Mouse (Mus musculus) forebrain, embryonic 14.5 days (tissue): ENCODE measurements around the gene Pkig. TPM values are rescaled to one million over a fixed set of nuclear protein-coding genes. Genes with fewer than 3 reads are reported as not detected.

Source experiments
- ATAC-seq: fragments of 200-750 bp; cut with Nextera tagmentation; 2 replicates; pipeline ENCODE4 v1.8.0; 2017; ENCODE audit warnings: mild to moderate bottlenecking, moderate library complexity
- DNase-seq: peaks from one replicate; pipeline ENCODE4 v3.0.0-alpha.2; 2015; ENCODE audit warnings: low spot score
- H3K27ac ChIP-seq: fragments of 300-500 bp; sonication (generic); 2 replicates; pipeline ENCODE4 v1.5.1; 2014; ENCODE audit warnings: low read depth, mild to moderate bottlenecking, control low read depth, low read length, moderate library complexity
- H3K27me3 ChIP-seq: fragments of 300-500 bp; sonication (generic); replicated peaks from 2 replicates; pipeline ENCODE4 v1.6.1; 2014; ENCODE audit warnings: low read length, control low read depth, mixed read lengths; ENCODE audit not compliant: control insufficient read depth, insufficient read depth
- H3K36me3 ChIP-seq: fragments of 300-500 bp; sonication (generic); 2 replicates; pipeline ENCODE4 v1.6.1; 2014; ENCODE audit warnings: low read length, control low read depth; ENCODE audit not compliant: control insufficient read depth, insufficient read depth
- H3K4me1 ChIP-seq: fragments of 300-500 bp; sonication (generic); 2 replicates; pipeline ENCODE4 v1.6.1; 2014; ENCODE audit warnings: antibody characterized with exemption, low read length, control low read depth; ENCODE audit not compliant: control insufficient read depth, insufficient read depth
- H3K4me2 ChIP-seq: fragments of 300-500 bp; sonication (generic); 2 replicates; pipeline ENCODE4 v1.6.1; 2014; ENCODE audit warnings: mild to moderate bottlenecking, control low read depth, low read length
- H3K4me3 ChIP-seq: fragments of 300-500 bp; sonication (generic); 2 replicates; pipeline ENCODE4 v1.5.1; 2014; ENCODE audit warnings: low read depth, low read length, control low read depth
- H3K9ac ChIP-seq: fragments of 300-500 bp; sonication (generic); 2 replicates; pipeline ENCODE4 v1.6.1; 2014; ENCODE audit warnings: mild to moderate bottlenecking, low read length, control low read depth, moderate library complexity
- H3K9me3 ChIP-seq: fragments of 300-500 bp; sonication (generic); replicated peaks from 2 replicates; pipeline ENCODE4 v1.6.1; 2016; ENCODE audit warnings: low read length, control low read depth, mixed read lengths; ENCODE audit not compliant: control insufficient read depth
- WGBS: fragments of 180-500 bp; shearing (Covaris S2); extraction: QIAGEN DNeasy Blood & Tissue Kit; methylation state at CpG from one replicate; pipeline ENCODE4 v1.1.7; 2014; 5-methylcytosine and 5-hydroxymethylcytosine counted together
- polyA plus RNA-seq: library from polyadenylated mRNA; unstranded; fragments of >200 nt; fragmentation: Nextera tagmentation; extraction: Ambion mirVana; gene quantifications from 2 replicates; pipeline ENCODE4 v1.2.1, GENCODE M21; 2014

Gene Pkig
- 163 and 181 TPM in 2 replicates for polyA plus RNA-seq

GRCm38 (mm10) chr2:163657975-163658886 is at the start of gene Pkig:
TSS of gene Pkig (plus strand) at chr2:163658386.
- under 1% methylated on average over 71 of the region's 71 CpGs for WGBS
- H3K27me3 ChIP-seq, result no peaks in the 10 kb centered on the region
- H3K4me2 ChIP-seq, result peak within 1 kb of the TSS; percentile 58
- no peaks in the 10 kb centered on the region for H3K9me3 ChIP-seq
- DNase-seq (peak; percentile 94), ATAC-seq (peak; percentile 97)
- peak within 1 kb of the TSS; percentile 76 for H3K9ac ChIP-seq
- no peaks in the 10 kb centered on the region for H3K36me3 ChIP-seq
- 0 out of 2 replicates have a peak, but pooled peaks cover 3% of the 10 kb centered on the region for H3K4me1 ChIP-seq
- H3K27ac ChIP-seq, result peak within 1 kb of the TSS; percentile 64
- H3K4me3 ChIP-seq, result peak within 1 kb of the TSS; percentile 71

- no peak for DNase-seq
- no peaks in the 10 kb centered on the region for H3K4me1 ChIP-seq
- no peak for ATAC-seq
- H3K9me3 ChIP-seq, result no peaks in the 10 kb centered on the region
- no peak overlapping the region for H3K9ac ChIP-seq
- no peak overlapping the region for H3K4me2 ChIP-seq
- 87% methylated on average over 12 of the region's 12 CpGs for WGBS
- peaks cover 55% of the 10 kb centered on the region for H3K36me3 ChIP-seq
- H3K4me3 ChIP-seq, result no peak overlapping the region
- no peak overlapping the region for H3K27ac ChIP-seq
- no peaks in the 10 kb centered on the region for H3K27me3 ChIP-seq
These were observed 48.8 kb upstream of the Pkig start for GRCm38 (mm10) chr2:163609281-163609975.

- ATAC-seq, result no peak
- H3K36me3 ChIP-seq, result peaks cover 71% of the 10 kb centered on the region
- H3K9me3 ChIP-seq, result no peaks in the 10 kb centered on the region
These were observed 47.0 kb upstream of the Pkig start for GRCm38 (mm10) chr2:163611176-163611575.

GRCm38 (mm10) chr2:163613206-163613605 is 45.0 kb upstream of the Pkig start:
- no peak for ATAC-seq
- Histone ChIP-seq H3K9ac (no peak overlapping the region), H3K9me3 (no peaks in the 10 kb centered on the region)

More at GRCm38 (mm10) chr2:163611176-163611575, 47.0 kb upstream of the Pkig start:
- WGBS, result 91% methylated on average over 9 of the region's 9 CpGs
- Histone ChIP-seq H3K27me3 (no peaks in the 10 kb centered on the region), H3K4me3 (no peak overlapping the region), H3K9ac (no peak overlapping the region), H3K4me2 (no peak overlapping the region), H3K4me1 (no peaks in the 10 kb centered on the region), H3K27ac (no peak overlapping the region)
- DNase-seq, result no peak

GRCm38 (mm10) chr2:163613990-163614389 is 44.2 kb upstream of the Pkig start:
- Histone ChIP-seq H3K9me3 (no peaks in the 10 kb centered on the region), H3K4me2 (no peak overlapping the region), H3K9ac (no peak overlapping the region), H3K4me3 (no peak overlapping the region), H3K27ac (no peak overlapping the region), H3K27me3 (no peaks in the 10 kb centered on the region), H3K36me3 (peaks cover 87% of the 10 kb centered on the region), H3K4me1 (no peaks in the 10 kb centered on the region)
- 89% methylated on average over 4 of the region's 4 CpGs for WGBS
- ATAC-seq (no peak), DNase-seq (no peak)

More at GRCm38 (mm10) chr2:163613206-163613605, 45.0 kb upstream of the Pkig start:
- DNase-seq, result no peak
- H3K27ac ChIP-seq, result no peak overlapping the region
- H3K36me3 ChIP-seq, result peaks cover 79% of the 10 kb centered on the region
- 100% methylated on average over 5 of the region's 5 CpGs for WGBS
- H3K4me1 ChIP-seq, result no peaks in the 10 kb centered on the region
- no peak overlapping the region for H3K4me3 ChIP-seq
- H3K4me2 ChIP-seq, result no peak overlapping the region
- H3K27me3 ChIP-seq, result no peaks in the 10 kb centered on the region

- peaks cover 88% of the 10 kb centered on the region for H3K36me3 ChIP-seq
These were observed 42.8 kb upstream of the Pkig start for GRCm38 (mm10) chr2:163615401-163615800.

GRCm38 (mm10) chr2:163615906-163616651 is 42.1 kb upstream of the Pkig start:
- H3K27me3 ChIP-seq, result no peaks in the 10 kb centered on the region
- DNase-seq (no peak), ATAC-seq (no peak)
- 91% methylated on average over 4 of the region's 4 CpGs for WGBS
- H3K36me3 ChIP-seq, result peaks cover 90% of the 10 kb centered on the region
- no peak overlapping the region for H3K4me3 ChIP-seq
- H3K4me1 ChIP-seq, result no peaks in the 10 kb centered on the region
- no peak overlapping the region for H3K27ac ChIP-seq
- no peak overlapping the region for H3K4me2 ChIP-seq
- H3K9me3 ChIP-seq, result no peaks in the 10 kb centered on the region
- H3K9ac ChIP-seq, result no peak overlapping the region

More at GRCm38 (mm10) chr2:163615401-163615800, 42.8 kb upstream of the Pkig start:
- ATAC-seq, result no peak
- Histone ChIP-seq H3K4me1 (no peaks in the 10 kb centered on the region), H3K9me3 (no peaks in the 10 kb centered on the region), H3K4me3 (no peak overlapping the region), H3K9ac (no peak overlapping the region), H3K27ac (no peak overlapping the region), H3K27me3 (no peaks in the 10 kb centered on the region), H3K4me2 (no peak overlapping the region)
- 94% methylated on average over 9 of the region's 9 CpGs for WGBS
- DNase-seq, result no peak

GRCm38 (mm10) chr2:163616652-163617227 is 41.4 kb upstream of the Pkig start:
- WGBS, result 86% methylated on average over 3 of the region's 3 CpGs
- Histone ChIP-seq H3K27me3 (no peaks in the 10 kb centered on the region), H3K9ac (no peak overlapping the region), H3K9me3 (no peaks in the 10 kb centered on the region), H3K36me3 (peaks cover 92% of the 10 kb centered on the region), H3K27ac (no peak overlapping the region), H3K4me3 (no peak overlapping the region), H3K4me2 (no peak overlapping the region), H3K4me1 (no peaks in the 10 kb centered on the region)
- ATAC-seq (no peak), DNase-seq (no peak)
